ENCODE assay signal across 8 mouse cellular contexts in genomic region chr12:16717653-16718052, GRCm38 (mm10).
A peak's percentile ranks its signal among the peaks of the same experiment; 100 is the strongest.
DNase-seq lines count a peak whose midpoint lies in the region; ATAC-seq lines count a peak whose summit lies in the region.

No protein-coding gene starts in this region.

- peak; percentile 57 to 87 for DNase-seq in adrenal gland, adult (ENCODE audit: inconsistent age in 2 of 2, low spot score in 1 of 2)
- no peak for DNase-seq in adrenal gland, adult 8-10 months
- peak; percentile 55 for DNase-seq in neural tube, embryonic 10.5 days (ENCODE audit: extremely low spot score, low spot score)
- DNase-seq in cerebellum, adult 9-11 months = peak; percentile 14
- peak; percentile 36 to 55 for DNase-seq in heart, postnatal 14 days
- DNase-seq in lung, postnatal 10 days = peak; percentile 70
- DNase-seq in thymus, postnatal 0 days (ENCODE audit: low spot score) = peak; percentile 50

- no peak overlapping the region for H3K27ac ChIP-seq in neural tube, embryonic 15.5 days (replicated peaks)

- H3K9ac ChIP-seq in neural tube, embryonic 15.5 days (replicated peaks) = no peak overlapping the region

- intact Hi-C loops in heart, postnatal 14 days (cut with DNase I) = loop anchor here (1.0 to 10.0 kb wide), 5 partner anchors 37 to 537 kb away; partner anchors contain the start of gene 2410004P03Rik

- ATAC-seq in neural tube, embryonic 15.5 days (ENCODE audit: low FRiP score) = no peak; the same call in 1 of the 2 replicates

- H3K36me3 ChIP-seq in neural tube, embryonic 15.5 days = no peaks in the 10 kb centered on the region

- 56% methylated on average over 1 of the region's 1 CpGs for WGBS in neural tube, embryonic 15.5 days

- H3K4me2 ChIP-seq in neural tube, embryonic 15.5 days = no peak overlapping the region

- no peaks in the 10 kb centered on the region for H3K9me3 ChIP-seq in neural tube, embryonic 15.5 days (replicated peaks)

- no peak overlapping the region for H3K4me3 ChIP-seq in neural tube, embryonic 15.5 days (replicated peaks)

- H3K4me1 ChIP-seq in neural tube, embryonic 15.5 days = 0 out of 2 replicates have a peak, but pooled peaks cover 2% of the 10 kb centered on the region

- no peaks in the 10 kb centered on the region for H3K27me3 ChIP-seq in neural tube, embryonic 15.5 days (replicated peaks)
